Mouse (Mus musculus): ENCODE results near the gene 1810010H24Rik.
"Not testable (repeated sequence)": the region's sequence is repeated elsewhere in the genome, so short reads cannot be mapped to it uniquely, and the experiment has no call there.

The 1810010H24Rik gene

DNA sequence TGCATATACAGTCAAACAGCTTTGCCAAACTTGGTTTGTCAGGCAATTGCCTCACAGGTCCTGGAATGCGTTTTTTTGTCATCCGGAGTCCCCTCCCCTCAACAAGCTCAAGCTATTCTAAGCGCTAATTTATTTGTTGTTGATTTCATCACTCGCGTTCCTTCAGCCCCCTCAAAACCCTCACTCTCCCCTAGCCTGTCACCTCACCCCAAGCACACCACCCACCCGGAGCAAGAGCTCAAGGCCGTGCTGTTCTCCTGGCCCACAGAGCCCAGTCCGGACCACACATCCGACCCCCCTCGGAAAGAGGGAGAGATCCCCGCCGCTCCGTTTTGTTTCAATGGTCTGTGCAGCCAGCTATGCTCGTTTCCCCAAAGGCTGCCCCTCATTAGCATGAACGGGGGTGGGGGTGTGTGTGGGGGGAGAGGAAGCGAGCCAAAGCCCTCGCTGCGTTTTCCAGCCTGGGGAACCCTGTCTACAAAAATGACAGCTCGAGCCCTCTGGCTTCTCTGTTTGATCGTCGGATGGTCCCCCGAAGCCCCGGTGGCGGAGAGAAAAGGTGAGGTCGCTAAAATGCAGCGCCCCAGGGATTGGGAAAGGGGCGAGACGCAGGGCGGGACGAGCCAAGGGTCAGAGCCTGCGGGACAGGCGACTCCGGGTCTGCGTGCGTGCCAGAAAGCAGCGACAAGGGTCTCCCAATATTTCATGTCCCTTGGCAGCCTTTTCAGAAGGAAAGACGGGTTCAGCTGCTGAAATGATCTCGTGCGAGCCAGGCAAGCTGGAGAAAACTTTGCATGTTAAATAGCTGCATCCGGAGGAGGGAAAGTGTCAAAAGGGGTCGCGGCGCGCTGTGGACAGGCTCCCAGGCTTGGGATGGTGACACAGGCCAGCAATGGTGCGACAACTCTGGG, at the start of gene 1810010H24Rik:
Gene 1810010H24Rik, plus strand, starts transcription at position 271 of the 911 bp plus-strand sequence.
- DNase-seq (ENCODE audit: extremely low spot score, low spot score), result peak; percentile 53

DNA sequence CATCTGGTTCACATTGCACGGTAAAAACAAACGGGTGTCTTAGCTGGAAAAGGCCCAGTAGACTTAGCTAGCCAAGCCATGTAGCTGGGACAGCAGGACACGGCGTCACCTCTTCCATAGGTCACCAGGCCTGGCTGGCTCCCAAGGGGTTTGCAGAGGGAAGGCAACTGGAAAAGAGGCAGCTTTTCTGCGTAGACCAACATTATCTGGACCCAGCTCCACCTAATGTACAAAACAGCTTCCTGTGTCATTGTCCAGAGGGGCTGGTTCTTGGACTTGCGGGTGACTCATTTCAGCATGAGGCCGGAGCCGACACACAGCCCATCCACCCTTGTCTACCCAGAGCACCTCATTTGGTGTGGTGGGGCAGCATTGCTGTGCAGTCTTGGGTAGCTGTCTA, 49.3 kb upstream of the 1810010H24Rik start:
- DNase-seq (ENCODE audit: extremely low spot score, low spot score), result no peak

DNA sequence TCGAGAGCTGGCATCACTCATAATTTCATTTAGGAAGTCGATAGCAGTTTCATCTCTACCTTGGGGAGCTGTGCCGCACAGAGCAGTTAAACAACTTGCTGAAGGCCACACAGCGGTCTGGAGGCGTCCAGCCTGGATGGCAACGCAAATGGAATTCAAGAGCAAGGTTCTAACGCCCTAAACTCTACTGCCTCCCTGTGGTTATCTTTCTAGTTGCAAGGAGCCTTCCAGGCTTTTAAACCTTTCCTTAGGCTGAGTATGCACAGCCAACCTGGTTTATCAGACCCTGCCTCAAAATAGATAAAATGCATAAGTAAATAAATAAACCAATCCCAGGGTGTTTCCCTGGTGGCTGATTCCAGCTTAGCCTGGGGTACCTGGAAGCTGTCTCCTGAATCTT, 45.0 kb upstream of the 1810010H24Rik start:
- peak; percentile 27 for DNase-seq (ENCODE audit: extremely low spot score, low spot score)

DNA sequence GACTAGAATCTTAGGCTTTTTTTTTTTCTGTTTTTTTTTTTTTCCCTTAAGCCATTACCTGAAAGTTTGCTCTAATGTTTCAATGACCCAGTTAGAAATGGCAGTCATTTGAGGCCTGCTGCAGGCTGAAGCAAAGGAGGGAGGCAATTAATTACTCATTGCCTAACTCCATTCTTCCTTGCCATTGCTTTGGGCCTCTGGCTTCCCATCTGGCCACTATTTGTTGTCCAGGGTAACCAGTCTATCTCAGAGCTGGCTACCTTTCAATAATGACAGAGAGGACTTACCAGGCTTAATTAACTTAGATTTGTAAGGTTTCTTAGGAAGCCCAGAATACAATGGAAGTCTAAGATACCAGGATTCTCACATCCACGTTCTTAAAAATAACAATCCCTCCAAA, 43.7 kb upstream of the 1810010H24Rik start:
- no peak for DNase-seq (ENCODE audit: extremely low spot score, low spot score)

DNA sequence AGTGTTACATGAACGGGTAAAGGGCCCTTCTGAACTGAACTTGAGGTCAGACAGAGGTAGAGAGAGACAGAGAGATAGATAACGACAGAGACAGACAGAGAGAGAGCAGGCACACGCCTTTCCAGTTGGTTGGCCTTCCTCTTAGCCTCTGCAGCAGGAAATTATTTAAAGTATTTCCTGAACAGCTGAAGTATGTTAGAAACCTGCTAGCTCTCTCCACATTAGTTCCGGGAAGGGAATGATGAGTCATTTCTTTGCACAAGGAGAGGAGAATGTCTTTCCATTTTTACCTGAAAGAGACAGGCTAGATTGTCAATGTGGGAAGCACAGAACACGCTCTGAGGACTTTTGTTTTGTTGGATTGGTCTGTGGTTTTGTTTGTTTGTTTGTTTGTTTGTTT, 43.1 kb upstream of the 1810010H24Rik start:
- no peak for DNase-seq (ENCODE audit: extremely low spot score, low spot score)

DNA sequence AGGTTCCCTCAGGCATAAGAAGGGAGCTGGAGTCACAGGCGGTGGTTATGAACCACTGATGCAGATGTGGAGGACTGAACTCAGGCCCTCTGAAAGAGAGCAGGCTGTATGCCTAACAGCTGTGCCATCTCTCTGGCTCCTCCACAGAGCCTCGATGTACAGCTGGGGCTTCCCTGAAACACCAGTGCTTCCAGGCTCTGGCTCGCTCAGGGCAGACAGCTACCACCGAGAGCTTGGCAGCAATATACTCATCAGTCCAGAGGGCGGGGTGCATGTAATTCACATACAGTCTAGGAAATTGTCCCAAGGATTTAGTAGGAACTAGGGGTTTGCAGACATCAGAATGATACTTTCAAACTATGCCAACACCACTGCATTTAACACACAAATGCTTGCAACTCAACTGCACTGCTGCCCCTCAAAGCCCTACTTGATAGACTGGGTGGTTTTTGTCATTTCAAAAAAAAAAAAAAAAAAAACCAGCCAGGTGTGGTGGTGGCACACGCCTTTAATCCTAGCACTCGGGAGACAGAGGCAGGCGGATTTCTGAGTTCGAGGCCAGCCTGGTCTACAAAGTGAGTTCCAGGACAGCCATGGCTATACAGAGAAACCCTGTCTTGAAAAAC, 39.4 kb upstream of the 1810010H24Rik start:
- DNase-seq (ENCODE audit: extremely low spot score, low spot score), result not testable (repeated sequence)

DNA sequence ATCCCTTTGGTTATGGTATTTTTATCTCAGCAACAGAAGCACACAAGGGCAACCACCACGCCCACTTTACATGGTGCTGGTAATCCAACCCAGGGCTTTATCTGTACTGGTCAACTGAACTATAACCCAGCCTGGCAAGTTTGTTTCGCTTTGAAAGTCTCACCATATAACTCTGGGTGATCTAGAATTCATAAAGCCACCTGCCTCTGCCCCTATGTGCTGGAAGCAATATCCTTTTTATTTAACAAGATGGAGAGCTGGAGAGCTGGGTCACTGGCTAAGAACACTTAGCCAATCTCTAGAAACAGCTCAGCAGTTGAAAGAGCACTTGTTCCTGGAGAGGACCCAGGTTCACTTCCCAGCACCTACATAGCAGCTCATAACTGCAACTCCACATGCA, 38.1 kb upstream of the 1810010H24Rik start:
- no peak for DNase-seq (ENCODE audit: extremely low spot score, low spot score)

DNA sequence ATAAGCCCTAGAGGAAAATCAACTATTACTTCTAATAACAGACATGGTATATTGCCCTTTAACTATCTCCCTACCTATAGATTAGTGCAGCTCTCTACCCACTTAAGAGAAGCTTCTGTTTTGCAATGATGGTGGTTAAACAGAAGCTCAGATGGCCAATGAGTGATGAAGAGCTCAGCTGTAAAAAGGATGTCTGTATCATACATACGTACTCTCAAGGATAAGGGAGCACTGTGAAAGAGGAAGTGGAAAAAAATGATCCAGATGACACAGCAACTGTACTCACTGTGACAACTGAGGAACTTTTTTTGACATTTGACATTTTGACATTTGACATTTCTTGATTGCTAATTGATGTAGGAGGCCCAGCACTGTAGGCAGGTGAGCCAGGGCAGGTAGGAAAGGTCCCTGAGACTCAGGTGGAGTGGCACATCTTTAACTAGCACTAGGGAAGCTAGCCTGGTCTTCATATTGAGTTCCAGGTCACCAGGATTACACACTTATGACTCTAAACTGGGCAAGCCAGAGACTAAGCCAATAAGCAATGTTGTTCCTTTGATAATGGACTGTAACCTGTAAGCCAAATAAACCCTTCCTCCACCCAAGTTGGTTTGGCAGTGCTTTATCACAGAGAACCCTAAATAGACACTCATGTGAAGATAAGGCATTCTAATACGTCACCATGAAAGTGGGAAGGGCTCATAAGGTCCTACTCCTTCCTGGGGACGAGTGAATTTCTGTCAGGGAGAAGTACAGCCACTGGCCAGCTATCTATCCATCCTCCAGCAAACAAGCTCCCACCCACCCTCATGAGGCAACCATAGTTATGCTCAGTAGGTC, 31.0 kb upstream of the 1810010H24Rik start:
- DNase-seq (ENCODE audit: extremely low spot score, low spot score), result no peak

DNA sequence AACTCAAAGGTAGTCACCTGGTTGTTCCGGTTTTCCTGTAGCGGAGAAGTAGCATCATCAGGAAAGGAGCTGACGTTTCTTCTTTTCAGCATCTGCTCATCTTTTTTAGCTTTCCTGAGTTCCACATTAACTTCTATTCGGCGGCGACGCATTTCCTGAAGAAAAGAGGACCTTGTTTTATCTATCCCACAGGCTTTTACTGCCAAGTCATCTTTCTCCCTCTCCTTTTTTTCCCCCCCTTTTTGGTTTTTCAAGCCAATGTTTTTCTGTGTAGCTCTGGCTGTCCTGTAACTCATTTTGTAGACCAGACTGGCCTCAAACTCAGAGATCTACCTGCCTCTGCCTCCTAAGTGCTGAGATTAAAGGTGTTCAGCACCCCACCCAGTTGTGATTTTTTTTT, 29.0 kb upstream of the 1810010H24Rik start:
- not testable (repeated sequence) for DNase-seq (ENCODE audit: extremely low spot score, low spot score)

DNA sequence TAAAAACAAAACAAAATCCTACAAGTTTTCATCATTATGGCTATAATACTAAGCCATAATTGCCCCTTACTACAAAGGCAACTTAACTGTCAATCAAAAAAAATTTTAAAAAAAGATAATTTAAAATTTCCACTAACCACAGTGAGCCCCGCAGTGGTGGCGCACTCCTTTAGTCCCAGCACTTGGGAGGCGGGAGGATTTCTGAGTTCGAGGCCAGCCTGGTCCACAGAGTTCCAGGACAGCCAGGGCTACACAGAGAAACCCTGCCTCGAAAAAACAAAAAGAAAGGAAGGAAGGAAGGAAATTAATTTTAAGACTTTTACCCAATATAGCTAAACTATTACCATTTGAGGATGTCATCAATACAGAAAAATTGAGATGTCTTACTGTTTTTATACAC, 27.5 kb upstream of the 1810010H24Rik start:
- DNase-seq (ENCODE audit: extremely low spot score, low spot score), result no peak

DNA sequence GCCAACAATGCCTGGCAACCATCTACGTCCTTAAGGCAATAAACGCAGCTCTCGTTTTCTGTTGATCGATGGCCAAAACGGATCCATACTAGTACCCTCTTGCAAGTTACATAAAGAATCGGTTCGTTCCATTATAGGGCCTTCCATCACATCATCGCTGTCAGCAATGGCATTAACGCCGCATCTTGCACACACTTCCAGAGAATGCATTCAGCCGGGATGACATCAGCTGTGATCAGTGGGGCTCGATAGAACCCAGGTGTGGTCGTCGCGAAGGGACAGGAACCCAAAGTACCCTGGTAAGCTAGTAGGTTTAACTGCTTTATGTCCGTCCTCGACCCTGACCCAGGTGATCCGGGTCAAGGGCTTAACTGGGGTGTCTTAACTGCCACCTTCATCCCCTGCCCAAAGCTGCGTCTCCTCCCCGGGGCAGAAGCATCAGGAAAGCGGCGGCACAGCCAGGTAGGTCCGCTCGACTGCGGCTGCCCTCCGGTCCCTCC, 26.8 kb upstream of the 1810010H24Rik start:
- no peak for DNase-seq (ENCODE audit: extremely low spot score, low spot score)

DNA sequence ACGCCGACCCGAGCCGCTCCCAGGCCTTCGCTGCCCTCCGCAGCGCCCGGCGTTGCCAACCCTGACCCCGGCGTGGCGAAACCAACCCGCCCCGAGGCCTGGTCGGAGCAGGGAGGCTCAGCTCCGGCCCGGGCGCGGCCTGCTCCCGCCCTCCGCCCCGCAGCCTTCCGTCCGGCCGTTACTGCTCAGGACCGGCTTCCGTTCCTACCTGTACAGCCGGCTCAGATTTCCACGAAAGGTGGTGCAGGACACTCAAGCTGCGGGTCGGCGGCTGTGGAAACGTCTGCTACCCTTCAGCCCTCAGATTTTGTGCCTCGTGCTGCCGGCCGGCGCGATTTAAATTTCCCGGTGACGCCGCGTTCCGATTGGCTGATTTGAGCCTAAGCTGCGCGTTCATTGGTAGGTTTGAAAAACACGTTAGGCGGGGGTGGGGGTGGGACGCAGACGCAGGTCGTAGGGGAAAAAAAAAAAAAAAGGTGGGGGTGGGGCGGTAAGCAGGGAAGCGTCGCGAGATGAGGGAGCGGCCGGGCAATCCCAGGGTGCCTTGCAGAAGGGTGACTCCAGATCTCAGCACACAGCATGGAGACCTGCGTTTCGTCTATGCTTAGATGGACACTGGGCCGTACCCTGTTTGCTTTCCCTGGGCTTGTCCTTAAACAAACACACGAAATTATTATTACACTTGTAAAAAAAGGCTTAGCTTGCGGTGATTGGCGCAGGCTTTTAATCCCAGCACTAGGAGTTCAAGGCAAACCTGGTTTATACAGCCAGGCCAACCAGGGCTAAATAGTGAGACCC, 26.1 kb upstream of the 1810010H24Rik start, which contains the start of gene Kpna2:
Gene Kpna2, minus strand, starts transcription at position 391 of the 798 bp plus-strand sequence.
- DNase-seq (ENCODE audit: extremely low spot score, low spot score), result peak; percentile 92

DNA sequence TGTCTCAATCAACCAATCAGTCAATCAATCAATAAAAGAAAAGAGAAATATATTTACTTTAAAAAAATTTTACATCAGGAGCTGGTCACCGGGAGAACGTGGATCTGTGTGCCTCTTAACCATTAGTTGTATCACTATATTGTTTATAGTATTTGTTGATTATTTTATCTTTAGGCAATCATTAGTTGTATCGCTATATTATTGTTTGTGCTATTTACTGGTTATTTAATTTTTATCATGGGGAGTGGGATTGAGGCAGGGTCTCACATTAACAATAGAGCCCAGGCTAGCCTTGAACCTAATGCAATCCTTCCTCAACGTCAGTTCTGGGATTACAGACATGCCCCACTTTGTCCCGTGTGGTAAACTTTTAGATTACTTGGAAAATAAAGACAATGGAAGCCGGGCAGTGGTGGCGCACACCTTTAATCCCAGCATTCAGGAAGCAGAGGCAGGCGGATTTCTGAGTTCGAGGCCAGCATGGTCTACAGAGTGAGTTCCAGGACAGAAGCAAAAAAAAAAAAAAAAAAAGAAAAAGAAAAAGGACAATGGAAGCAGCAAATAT, 25.4 kb upstream of the 1810010H24Rik start:
- no peak for DNase-seq (ENCODE audit: extremely low spot score, low spot score)

DNA sequence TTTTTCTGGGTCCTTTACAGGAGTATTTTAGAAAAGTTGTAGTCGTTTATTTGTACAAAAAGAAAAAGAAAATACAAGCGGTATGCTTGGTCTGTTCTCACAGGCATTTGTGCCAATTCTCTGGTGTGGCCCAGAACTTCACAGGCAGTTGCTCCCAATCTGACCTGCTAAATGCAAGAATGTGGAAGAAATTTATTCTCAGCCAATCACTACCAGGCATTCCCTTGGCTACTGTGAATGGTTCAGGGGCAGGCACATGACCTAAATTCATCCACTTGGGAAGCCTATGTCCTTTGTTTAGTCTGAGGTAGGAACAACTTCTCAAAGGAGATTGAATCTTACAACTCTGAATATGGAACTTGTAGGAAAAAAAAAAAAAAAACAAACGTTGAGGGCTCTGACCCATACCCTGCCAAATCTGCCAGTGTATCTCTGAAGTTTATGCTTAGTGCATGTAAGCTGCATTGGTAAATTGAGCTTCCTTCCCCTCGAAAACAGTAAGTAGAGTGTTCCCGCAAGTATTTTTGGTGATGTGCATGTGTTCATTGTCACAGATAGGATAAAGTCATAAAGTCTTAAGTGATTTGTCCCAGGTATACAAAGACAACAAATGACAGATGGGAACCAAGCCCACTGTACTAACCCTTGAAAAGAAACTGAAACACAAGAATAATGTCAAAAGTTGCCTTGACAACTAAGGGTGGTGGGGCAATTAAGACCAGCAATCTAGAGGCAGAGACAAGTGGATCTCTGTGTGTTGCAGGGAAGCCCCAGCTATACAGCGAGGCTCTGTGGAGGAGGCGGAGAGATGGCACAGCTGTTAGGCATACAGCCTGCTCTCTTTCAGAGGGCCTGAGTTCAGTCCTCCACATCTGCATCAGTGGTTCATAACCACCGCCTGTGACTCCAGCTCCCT, 23.5 kb upstream of the 1810010H24Rik start:
- DNase-seq (ENCODE audit: extremely low spot score, low spot score), result no peak

DNA sequence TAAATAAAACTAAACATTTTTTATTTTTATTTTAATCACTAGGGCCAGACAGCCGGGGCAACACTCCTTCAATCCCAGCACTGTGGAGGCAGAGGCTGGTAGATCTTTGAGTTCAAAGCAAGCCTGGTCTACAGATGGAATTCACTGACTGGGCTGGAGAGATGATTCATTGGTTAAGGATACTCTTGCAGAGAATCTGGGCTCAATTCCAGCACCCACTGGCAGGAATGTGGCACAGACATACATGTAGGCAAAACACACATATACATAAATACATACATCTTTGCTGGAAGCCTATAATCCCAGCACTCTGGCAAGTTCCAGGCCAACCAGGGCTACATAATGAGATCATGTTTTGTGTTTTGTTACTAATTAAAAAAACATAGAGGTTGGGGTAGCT, 19.9 kb upstream of the 1810010H24Rik start:
- no peak for DNase-seq (ENCODE audit: extremely low spot score, low spot score)

DNA sequence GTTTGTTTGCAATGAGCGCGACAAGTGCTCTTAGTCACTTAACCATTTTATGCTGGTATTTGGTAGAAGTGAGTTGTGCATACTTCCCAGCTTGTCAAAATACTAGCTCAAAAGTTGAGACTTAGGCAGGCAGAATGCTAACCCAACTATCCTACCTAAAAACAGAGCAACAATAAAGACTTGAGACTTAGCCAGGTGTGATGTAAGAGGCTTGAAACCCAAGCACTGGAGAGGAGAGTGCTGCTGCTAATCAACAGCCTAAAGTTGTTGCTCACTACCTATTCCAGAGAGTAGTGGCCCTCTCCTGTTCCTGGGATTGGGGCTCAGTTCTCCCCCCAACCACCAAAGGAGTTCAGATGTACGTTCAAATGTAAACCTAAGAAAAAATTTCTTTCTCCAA, 15.0 kb upstream of the 1810010H24Rik start:
- DNase-seq (ENCODE audit: extremely low spot score, low spot score), result no peak

DNA sequence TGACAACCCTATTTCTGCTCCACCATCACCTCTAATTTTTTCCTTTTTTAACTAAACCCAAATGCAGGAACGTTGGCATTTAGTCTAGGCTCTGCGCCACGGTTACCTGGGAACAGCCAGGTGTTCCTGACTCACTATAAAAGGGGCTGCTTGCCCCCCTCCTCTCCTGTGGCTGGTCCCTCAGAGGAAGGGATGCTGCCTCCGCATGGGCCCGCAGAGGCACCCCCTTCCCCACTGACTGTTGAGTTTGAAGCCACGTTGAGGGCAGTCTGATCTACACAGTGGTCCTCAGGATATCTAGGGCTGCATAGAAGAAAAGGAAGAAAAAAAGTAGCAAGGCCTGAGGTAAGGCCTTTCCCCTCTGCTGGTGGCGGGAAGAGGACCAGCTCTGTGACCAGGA, 14.3 kb upstream of the 1810010H24Rik start:
- no peak for DNase-seq (ENCODE audit: extremely low spot score, low spot score)

DNA sequence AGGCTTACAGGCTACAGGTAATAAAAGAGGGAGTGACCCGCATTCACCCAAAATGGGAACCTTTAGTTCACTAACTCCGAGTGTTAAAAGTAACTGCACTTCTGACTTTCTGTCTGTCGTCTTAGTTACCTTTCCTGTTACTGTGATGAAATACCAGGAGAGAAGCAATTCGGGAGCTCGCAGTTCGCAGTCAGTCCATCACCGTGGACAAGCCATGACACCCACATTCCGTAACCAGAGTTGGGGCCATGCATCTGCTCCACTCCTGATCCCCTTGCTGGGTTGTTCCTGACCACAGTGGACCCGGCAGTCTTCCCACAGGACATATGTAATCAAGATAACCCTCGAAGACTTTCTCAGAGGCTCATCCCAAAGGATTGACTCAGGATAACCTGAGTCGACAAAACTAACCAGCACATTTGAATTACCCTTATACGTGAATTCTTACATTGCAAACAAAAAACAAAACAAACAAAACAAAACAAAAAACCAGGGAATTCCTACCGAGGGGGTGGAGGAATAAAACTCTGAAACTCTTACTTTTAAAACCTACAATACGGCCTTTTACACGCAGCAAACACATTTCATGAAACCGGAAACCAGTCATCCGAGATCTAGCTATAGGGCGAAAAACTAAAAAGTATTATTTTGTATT, 13.7 kb upstream of the 1810010H24Rik start:
- DNase-seq (ENCODE audit: extremely low spot score, low spot score), result no peak

Measured in neural tube, embryonic 10.5 days (tissue).